Mouse (Mus musculus): ENCODE results near the gene Lamtor3.

DNA sequence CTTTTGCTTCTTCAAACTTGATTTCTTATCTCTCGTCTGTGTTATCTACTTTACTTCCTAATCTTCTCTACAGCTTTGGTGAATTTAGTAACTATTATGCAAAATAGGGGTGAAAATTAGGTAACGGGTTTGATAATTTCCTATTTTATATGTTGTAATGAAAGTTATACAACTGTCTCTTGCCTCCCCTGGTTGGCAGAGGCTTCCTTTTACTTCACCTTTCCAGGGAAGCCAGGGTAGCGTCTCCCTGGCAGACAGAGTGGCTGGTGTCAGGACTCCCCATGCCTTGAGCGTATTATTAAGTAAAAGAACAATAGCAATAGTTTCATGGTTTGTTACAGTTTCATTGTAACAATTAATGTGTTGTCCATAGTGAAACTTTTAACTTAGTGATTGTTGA, 24.5 kb upstream of the Lamtor3 start:
- TF ChIP-seq CTCF (IDR thresholded peaks at IDR 0.05; ENCODE audit: low read depth), result no peak
- TF ChIP-seq EP300 (optimal IDR thresholded peaks at IDR 0.05), result no peak
